Mouse (Mus musculus) heart, embryonic 11.5 days (tissue): Measurements from ENCODE around the gene Adh1. TPM values are rescaled to one million over a fixed set of nuclear protein-coding genes. Genes with fewer than 3 reads are reported as not detected.

ENCODE experiments used
- ATAC-seq: fragments of 200-750 bp; cut with Nextera tagmentation; replicated peaks from 2 replicates; pipeline ENCODE4 v1.8.0; 2017; ENCODE audit warnings: moderate library complexity; ENCODE audit not compliant: insufficient number of reproducible peaks, low FRiP score, low TSS enrichment
- H3K27ac ChIP-seq: fragments of 300-500 bp; sonication (generic); 2 replicates; pipeline ENCODE4 v1.5.1; 2014; ENCODE audit warnings: mild to moderate bottlenecking, low read depth, low read length
- H3K27me3 ChIP-seq: fragments of 300-500 bp; sonication (generic); 2 replicates; pipeline ENCODE4 v1.6.1; 2014; ENCODE audit warnings: mild to moderate bottlenecking, low read length, mixed read lengths; ENCODE audit not compliant: control insufficient read depth, insufficient read depth
- H3K36me3 ChIP-seq: fragments of 300-500 bp; sonication (generic); 2 replicates; pipeline ENCODE4 v1.6.1; 2014; ENCODE audit warnings: mild to moderate bottlenecking, low read length, moderate library complexity, mixed read lengths; ENCODE audit not compliant: control insufficient read depth, insufficient read depth
- H3K4me1 ChIP-seq: fragments of 300-500 bp; sonication (generic); 2 replicates; pipeline ENCODE4 v1.6.1; 2014; ENCODE audit warnings: low read length; ENCODE audit not compliant: control insufficient read depth, insufficient read depth
- H3K4me2 ChIP-seq: fragments of 300-500 bp; sonication (generic); 2 replicates; pipeline ENCODE4 v1.6.1; 2014; ENCODE audit warnings: mild to moderate bottlenecking, moderate library complexity
- H3K4me3 ChIP-seq: fragments of 300-500 bp; sonication (generic); 2 replicates; pipeline ENCODE4 v1.5.1; 2014; ENCODE audit warnings: low read depth, low read length
- H3K9ac ChIP-seq: fragments of 300-500 bp; sonication (generic); 2 replicates; pipeline ENCODE4 v1.6.1; 2014; ENCODE audit warnings: mild to moderate bottlenecking, low read depth, low read length, moderate library complexity
- H3K9me3 ChIP-seq: fragments of 300-500 bp; sonication (generic); replicated peaks from 2 replicates; pipeline ENCODE4 v1.6.1; 2016; ENCODE audit warnings: low read length; ENCODE audit not compliant: control insufficient read depth
- WGBS: fragments of 180-500 bp; shearing (Covaris S2); extraction: QIAGEN DNeasy Blood & Tissue Kit; methylation state at CpG from one replicate; pipeline ENCODE4 v1.1.7; 2014; ENCODE audit not compliant: insufficient replicate concordance; 5-methylcytosine and 5-hydroxymethylcytosine counted together
- polyA plus RNA-seq: library from polyadenylated mRNA; unstranded; fragments of >200 nt; fragmentation: Nextera tagmentation; extraction: Ambion mirVana; gene quantifications from 2 replicates; pipeline ENCODE4 v1.2.1, GENCODE M21; 2014

Gene Adh1
- polyA plus RNA-seq, 1 experiment from 2014 or later, result 0.93 TPM

DNA sequence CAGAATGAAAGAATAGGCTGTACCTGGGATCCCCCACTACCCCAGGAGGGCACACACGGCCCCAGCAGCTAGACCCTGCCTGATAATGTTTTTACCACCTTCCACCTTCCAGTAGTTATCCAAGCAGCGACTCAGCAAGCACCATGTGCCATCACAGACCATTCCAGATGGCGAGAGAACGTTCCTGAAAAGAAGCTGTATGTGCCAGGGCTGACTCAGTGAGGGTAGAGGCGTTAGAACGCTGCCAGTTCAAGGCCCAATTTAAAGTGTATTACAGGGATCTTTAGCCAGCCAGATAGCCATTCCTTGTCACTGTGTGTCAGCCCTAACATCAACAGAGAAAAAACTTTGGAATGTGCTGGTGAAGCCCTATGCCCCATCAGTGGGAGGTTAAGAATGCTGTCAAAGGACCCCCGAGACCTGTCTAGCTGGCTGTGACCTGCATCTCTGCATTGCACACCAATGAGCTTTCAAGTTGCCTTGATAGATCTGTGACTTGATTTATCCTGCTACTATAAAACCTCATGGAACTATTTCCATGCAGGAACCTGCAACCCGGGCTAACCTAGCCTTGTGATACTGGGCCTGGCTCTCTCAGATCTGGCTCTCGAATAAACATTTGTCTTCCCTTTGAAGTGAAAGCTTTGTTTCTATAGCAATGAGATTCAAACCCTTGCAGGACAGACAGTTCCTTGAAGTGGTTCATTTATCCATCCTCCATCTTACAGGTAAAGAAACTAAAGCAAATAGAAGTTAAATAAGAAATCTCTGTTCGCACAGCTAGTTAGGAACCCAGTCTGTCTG lies 44.9 kb downstream of the Adh1 start:
- 56% methylated on average over 10 of the region's 10 CpGs for WGBS
- no peak for ATAC-seq
- H3K27me3 ChIP-seq, result no peaks in the 10 kb centered on the region

DNA sequence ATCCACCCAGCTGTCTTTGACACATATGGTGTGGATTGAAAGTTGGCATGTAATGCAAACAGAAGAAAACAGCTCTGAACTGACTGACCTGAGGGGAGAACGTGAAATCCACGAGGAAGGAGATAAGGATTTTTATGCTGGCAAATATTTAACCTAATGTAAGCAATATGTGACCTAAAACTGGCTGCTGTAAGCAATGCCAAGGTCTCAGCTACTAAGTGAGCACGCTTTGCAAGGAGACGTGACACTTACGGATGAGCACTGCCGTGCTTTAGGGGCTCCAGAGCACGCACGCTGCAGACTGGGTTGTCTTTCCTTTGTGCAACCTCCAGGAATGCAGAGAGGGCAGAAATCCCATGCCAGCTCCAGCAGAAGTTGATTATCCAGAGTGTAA lies 45.5 kb downstream of the Adh1 start:
- ATAC-seq, result no peak
- no peak overlapping the region for H3K9ac ChIP-seq
- H3K9me3 ChIP-seq, result no peaks in the 10 kb centered on the region
- no peaks in the 10 kb centered on the region for H3K27me3 ChIP-seq
- H3K27ac ChIP-seq, result no peak overlapping the region
- no peaks in the 10 kb centered on the region for H3K36me3 ChIP-seq
- H3K4me3 ChIP-seq, result no peak overlapping the region
- no peak overlapping the region for H3K4me2 ChIP-seq
- H3K4me1 ChIP-seq, result peaks cover 13% of the 10 kb centered on the region; the same call in 1 of the 2 replicates
- WGBS, result 46% methylated on average over 8 of the region's 8 CpGs

More for the DNA sequence above, 44.9 kb downstream of the Adh1 start:
- no peak overlapping the region for H3K4me3 ChIP-seq
- H3K9me3 ChIP-seq, result no peaks in the 10 kb centered on the region
- H3K36me3 ChIP-seq, result no peaks in the 10 kb centered on the region
- no peak overlapping the region for H3K4me2 ChIP-seq
- H3K9ac ChIP-seq, result no peak overlapping the region
- H3K4me1 ChIP-seq, result peaks cover 13% of the 10 kb centered on the region; the same call in 1 of the 2 replicates
- H3K27ac ChIP-seq, result no peak overlapping the region

- Histone ChIP-seq H3K36me3 (no peaks in the 10 kb centered on the region), H3K4me1 (no peaks in the 10 kb centered on the region), H3K27ac (no peak overlapping the region), H3K4me3 (no peak overlapping the region), H3K4me2 (no peak overlapping the region), H3K9me3 (no peaks in the 10 kb centered on the region), H3K9ac (no peak overlapping the region), H3K27me3 (no peaks in the 10 kb centered on the region)
- no peak for ATAC-seq
- WGBS, result 86% methylated on average over 8 of the region's 8 CpGs
Measured at GRCm38 (mm10) chr3:138309910-138310309, 49.1 kb downstream of the Adh1 start.

DNA sequence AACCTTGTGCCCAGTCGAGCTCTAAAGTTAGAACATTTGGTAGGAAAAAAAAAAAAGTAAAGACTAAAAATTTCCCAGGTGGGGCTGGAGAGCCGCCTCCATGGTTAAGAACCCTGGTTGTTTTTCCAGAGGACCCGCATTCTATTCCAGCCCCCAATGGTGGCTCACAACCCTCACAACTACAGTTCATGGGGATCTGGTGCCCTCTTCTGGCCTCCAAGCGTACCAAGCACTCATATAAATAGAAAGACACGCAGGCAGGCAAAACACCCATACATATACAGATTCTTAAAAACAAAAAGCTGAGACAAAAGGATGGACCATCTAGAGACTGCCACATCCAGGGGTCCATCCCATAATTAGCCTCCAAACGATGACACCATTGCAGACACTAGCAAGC lies 50.2 kb downstream of the Adh1 start:
- WGBS, result 69% methylated on average over 6 of the region's 6 CpGs
- Histone ChIP-seq H3K9me3 (no peaks in the 10 kb centered on the region), H3K4me3 (no peak overlapping the region), H3K9ac (no peak overlapping the region), H3K4me1 (no peaks in the 10 kb centered on the region), H3K27ac (no peak overlapping the region), H3K36me3 (no peaks in the 10 kb centered on the region), H3K27me3 (no peaks in the 10 kb centered on the region), H3K4me2 (no peak overlapping the region)
- no peak for ATAC-seq

- H3K9me3 ChIP-seq, result no peaks in the 10 kb centered on the region
- no peak for ATAC-seq
- no peak within 1 kb of the TSS for H3K4me2 ChIP-seq
- no peak within 1 kb of the TSS for H3K4me3 ChIP-seq
- H3K27me3 ChIP-seq, result no peaks in the 10 kb centered on the region
- no peak within 1 kb of the TSS for H3K9ac ChIP-seq
- 83% methylated on average over 5 of the region's 5 CpGs for WGBS
- H3K4me1 ChIP-seq, result no peaks in the 10 kb centered on the region
- H3K36me3 ChIP-seq, result no peaks in the 10 kb centered on the region
- no peak within 1 kb of the TSS for H3K27ac ChIP-seq
Measured at GRCm38 (mm10) chr3:138312965-138313364, 52.2 kb downstream of the Adh1 start, which contains the start of gene Adh6a. Gene Adh6a, plus strand, starts transcription at chr3:138313286.

GRCm38 (mm10) chr3:138316908-138317472 lies 56.2 kb downstream of the Adh1 start:
- H3K9ac ChIP-seq, result no peak overlapping the region
- ATAC-seq, result no peak
- H3K27me3 ChIP-seq, result no peaks in the 10 kb centered on the region
- 73% methylated on average over 2 of the region's 2 CpGs for WGBS
- no peaks in the 10 kb centered on the region for H3K36me3 ChIP-seq
- H3K4me3 ChIP-seq, result no peak overlapping the region
- no peaks in the 10 kb centered on the region for H3K9me3 ChIP-seq
- no peak overlapping the region for H3K4me2 ChIP-seq
- no peak overlapping the region for H3K27ac ChIP-seq
- H3K4me1 ChIP-seq, result no peaks in the 10 kb centered on the region

GRCm38 (mm10) chr3:138325001-138325400 lies 64.2 kb downstream of the Adh1 start:
- Histone ChIP-seq H3K9ac (no peak overlapping the region), H3K27ac (no peak overlapping the region), H3K4me1 (no peaks in the 10 kb centered on the region), H3K9me3 (peaks cover 2% of the 10 kb centered on the region; the same call in 1 of the 2 replicates), H3K36me3 (no peaks in the 10 kb centered on the region), H3K27me3 (no peaks in the 10 kb centered on the region), H3K4me3 (no peak overlapping the region), H3K4me2 (no peak overlapping the region)
- WGBS, result 91% methylated on average over 17 of the region's 17 CpGs
- ATAC-seq, result no peak

DNA sequence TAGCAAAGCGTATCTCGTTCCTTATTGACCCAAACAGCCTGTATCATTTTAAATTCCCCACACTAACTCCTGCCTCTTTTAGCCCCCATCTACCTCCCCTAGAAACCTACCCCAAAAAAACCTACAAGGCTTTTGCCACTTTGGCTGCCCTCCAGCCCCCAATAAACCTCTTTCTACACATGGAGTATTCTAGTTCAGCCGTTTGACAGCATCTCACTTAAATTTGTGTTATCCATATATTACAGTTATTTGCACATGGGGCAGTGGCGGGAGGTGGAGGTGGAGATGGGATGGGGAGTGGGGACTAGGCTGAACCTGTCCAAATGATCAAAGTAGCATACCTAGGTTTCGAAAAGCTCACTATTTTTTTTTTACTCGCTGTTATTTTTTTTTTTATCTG lies 64.7 kb downstream of the Adh1 start:
- 81% methylated on average over 6 of the region's 6 CpGs for WGBS
- Histone ChIP-seq H3K9ac (no peak overlapping the region), H3K27ac (no peak overlapping the region), H3K9me3 (peaks cover 2% of the 10 kb centered on the region; the same call in 1 of the 2 replicates), H3K27me3 (no peaks in the 10 kb centered on the region), H3K4me3 (no peak overlapping the region), H3K36me3 (no peaks in the 10 kb centered on the region), H3K4me1 (no peaks in the 10 kb centered on the region), H3K4me2 (no peak overlapping the region)
- no peak for ATAC-seq
